7 mouse cellular contexts compared by ENCODE assay signal in genomic region chr6:88897246-88897645, GRCm38 (mm10). TPM values are rescaled to one million over a fixed set of nuclear protein-coding genes. Genes with fewer than 3 reads are reported as not detected.
DNase-seq lines count a peak whose midpoint lies in the region; ATAC-seq and TF ChIP-seq lines count a peak whose summit lies in the region.

No protein-coding gene starts in this region.

- no peaks in the 10 kb centered on the region for H3K9me3 ChIP-seq in lung, embryonic 16.5 days (ENCODE audit: control insufficient read depth, low read length)
- no peaks in the 10 kb centered on the region for H3K9me3 ChIP-seq in forebrain, embryonic 12.5 days
- H3K9me3 ChIP-seq in limb, embryonic 14.5 days (ENCODE audit: control insufficient read depth, low read length): no peaks in the 10 kb centered on the region
- no peaks in the 10 kb centered on the region for H3K9me3 ChIP-seq in stomach, embryonic 15.5 days

- no peak for TF ChIP-seq POLR2A in limb, embryonic 14.5 days (IDR thresholded peaks at IDR 0.05; ENCODE audit: borderline replicate concordance, extremely low read depth, insufficient read depth, insufficient read length)

- peak overlapping the region; percentile 60 for H3K4me3 ChIP-seq in lung, embryonic 16.5 days (ENCODE audit: low read length)
- H3K4me3 ChIP-seq in forebrain, embryonic 12.5 days (replicated peaks): peak overlapping the region; percentile 72
- peak overlapping the region; percentile 78 for H3K4me3 ChIP-seq in limb, embryonic 14.5 days (replicated peaks; ENCODE audit: low read length)
- peak overlapping the region; percentile 63 for H3K4me3 ChIP-seq in stomach, embryonic 15.5 days (replicated peaks)

- H3K4me2 ChIP-seq in lung, embryonic 16.5 days (ENCODE audit: low read depth, low read length): peak overlapping the region; percentile 67
- peak overlapping the region; percentile 77 for H3K4me2 ChIP-seq in forebrain, embryonic 12.5 days
- H3K4me2 ChIP-seq in limb, embryonic 14.5 days (replicated peaks; ENCODE audit: low read depth, low read length, severe bottlenecking): peak overlapping the region; percentile 70
- peak overlapping the region; percentile 74 for H3K4me2 ChIP-seq in stomach, embryonic 15.5 days

- peak overlapping the region; percentile 46 for H3K9ac ChIP-seq in lung, embryonic 16.5 days (ENCODE audit: low read length)
- peak overlapping the region; percentile 54 for H3K9ac ChIP-seq in forebrain, embryonic 12.5 days
- peak overlapping the region; percentile 38 for H3K9ac ChIP-seq in limb, embryonic 14.5 days (ENCODE audit: low read depth, low read length, severe bottlenecking)
- no peak overlapping the region for H3K9ac ChIP-seq in stomach, embryonic 15.5 days

- 38% methylated on average over 7 of the region's 7 CpGs for WGBS in lung, embryonic 16.5 days
- WGBS in forebrain, embryonic 12.5 days: 80% methylated on average over 7 of the region's 7 CpGs
- WGBS in limb, embryonic 14.5 days: 67% methylated on average over 7 of the region's 7 CpGs
- WGBS in stomach, embryonic 15.5 days: 60% methylated on average over 7 of the region's 7 CpGs

- DNase-seq in lung, adult 18-20 months: no peak
- DNase-seq in limb, embryonic 14.5 days (ENCODE audit: low spot score): no peak
- no peak for DNase-seq in gastrocnemius, postnatal 14 days
- no peak for DNase-seq in left cerebral cortex, postnatal 36 days (ENCODE audit: low spot score in 2 of 2)

- H3K4me1 ChIP-seq in lung, embryonic 16.5 days (replicated peaks; ENCODE audit: control insufficient read depth, insufficient read depth, low read length): peaks cover 28% of the 10 kb centered on the region
- peaks cover 31% of the 10 kb centered on the region for H3K4me1 ChIP-seq in forebrain, embryonic 12.5 days
- H3K4me1 ChIP-seq in limb, embryonic 14.5 days (ENCODE audit: control insufficient read depth, insufficient read depth, low read length): peaks cover 15% of the 10 kb centered on the region; the same call in 1 of the 2 replicates
- H3K4me1 ChIP-seq in stomach, embryonic 15.5 days: peaks cover 22% of the 10 kb centered on the region

- peaks cover 32% of the 10 kb centered on the region for H3K36me3 ChIP-seq in lung, embryonic 16.5 days (ENCODE audit: control insufficient read depth, insufficient read depth, low read length)
- H3K36me3 ChIP-seq in forebrain, embryonic 12.5 days (replicated peaks): peaks cover 51% of the 10 kb centered on the region
- H3K36me3 ChIP-seq in limb, embryonic 14.5 days (ENCODE audit: control insufficient read depth, insufficient read depth, low read length): peaks cover 46% of the 10 kb centered on the region
- peaks cover 18% of the 10 kb centered on the region for H3K36me3 ChIP-seq in stomach, embryonic 15.5 days

- intact Hi-C loops in gastrocnemius, postnatal 14 days (cut with DNase I; ENCODE audit: low total_unique reads): no loop called here
- intact Hi-C loops in left cerebral cortex, postnatal 36 days (cut with DNase I): no loop called here

- no peaks in the 10 kb centered on the region for H3K27me3 ChIP-seq in lung, embryonic 16.5 days (ENCODE audit: control insufficient read depth, insufficient read depth, low read depth, low read length)
- H3K27me3 ChIP-seq in forebrain, embryonic 12.5 days: no peaks in the 10 kb centered on the region
- no peaks in the 10 kb centered on the region for H3K27me3 ChIP-seq in limb, embryonic 14.5 days (ENCODE audit: control insufficient read depth, insufficient read depth, low read length)
- no peaks in the 10 kb centered on the region for H3K27me3 ChIP-seq in stomach, embryonic 15.5 days (replicated peaks)

- no peak for ATAC-seq in lung, embryonic 16.5 days (ENCODE audit: low read depth)
- no peak for ATAC-seq in forebrain, embryonic 12.5 days (ENCODE audit: low FRiP score)
- ATAC-seq in limb, embryonic 14.5 days (ENCODE audit: low FRiP score, low read depth): no peak
- ATAC-seq in stomach, embryonic 15.5 days (ENCODE audit: insufficient read depth, low FRiP score, low read depth): no peak

- H3K27ac ChIP-seq in lung, embryonic 16.5 days (ENCODE audit: low read length): no peak overlapping the region
- H3K27ac ChIP-seq in forebrain, embryonic 12.5 days: no peak overlapping the region
- H3K27ac ChIP-seq in limb, embryonic 14.5 days (replicated peaks; ENCODE audit: low read depth, low read length): no peak overlapping the region
- no peak overlapping the region for H3K27ac ChIP-seq in stomach, embryonic 15.5 days

RNA-seq across cellular contexts. Expression of gene Mcm2, which starts 1.3 kb away (rescaled TPM):
- polyA plus RNA-seq in lung, embryonic 16.5 days (2015; fragmentation: Nextera tagmentation; extraction: Ambion mirVana): 119 and 125 TPM in 2 replicates
- polyA plus RNA-seq in forebrain, embryonic 12.5 days (2016; fragmentation: Nextera tagmentation; extraction: Ambion mirVana): 200 and 211 TPM in 2 replicates
- 107 and 122 TPM in 2 replicates for polyA plus RNA-seq in limb, embryonic 14.5 days (2012; rRNA removed)
- 108 and 111 TPM in 2 replicates for polyA plus RNA-seq in limb, embryonic 14.5 days (2014; fragmentation: Nextera tagmentation; extraction: Ambion mirVana)
- polyA plus RNA-seq in stomach, embryonic 15.5 days (2015; fragmentation: Nextera tagmentation; extraction: Ambion mirVana): 105 and 110 TPM in 2 replicates
- 1 to 10 TPM; 5.5 to 9.4 TPM for total RNA-seq in gastrocnemius, postnatal 14 days (2021)
- 1 to 10 TPM; 3.8 to 4.2 TPM for total RNA-seq in left cerebral cortex, postnatal 36 days (2021)

RNA-seq across cellular contexts. Expression of gene Tpra1, which starts 4.8 kb away (rescaled TPM):
- 80.1 and 85.3 TPM in 2 replicates for polyA plus RNA-seq in lung, embryonic 16.5 days (2015; fragmentation: Nextera tagmentation; extraction: Ambion mirVana)
- polyA plus RNA-seq in forebrain, embryonic 12.5 days (2016; fragmentation: Nextera tagmentation; extraction: Ambion mirVana): 49.9 and 60.6 TPM in 2 replicates
- 141 and 190 TPM in 2 replicates for polyA plus RNA-seq in limb, embryonic 14.5 days (2012; rRNA removed)
- 62.2 and 65.7 TPM in 2 replicates for polyA plus RNA-seq in limb, embryonic 14.5 days (2014; fragmentation: Nextera tagmentation; extraction: Ambion mirVana)
- 60.1 and 67.3 TPM in 2 replicates for polyA plus RNA-seq in stomach, embryonic 15.5 days (2015; fragmentation: Nextera tagmentation; extraction: Ambion mirVana)
- total RNA-seq in gastrocnemius, postnatal 14 days (2021): 10 to 100 TPM; 21.5 to 24.1 TPM
- total RNA-seq in left cerebral cortex, postnatal 36 days (2021): 10 to 100 TPM; 38.7 to 49.6 TPM

RNA-seq across cellular contexts. Expression of gene Podxl2, which starts 22.4 kb away (rescaled TPM):
- 27.1 and 35.1 TPM in 2 replicates for polyA plus RNA-seq in lung, embryonic 16.5 days (2015; fragmentation: Nextera tagmentation; extraction: Ambion mirVana)
- polyA plus RNA-seq in forebrain, embryonic 12.5 days (2016; fragmentation: Nextera tagmentation; extraction: Ambion mirVana): 248 and 258 TPM in 2 replicates
- 192 and 242 TPM in 2 replicates for polyA plus RNA-seq in limb, embryonic 14.5 days (2012; rRNA removed)
- 96.2 and 97.2 TPM in 2 replicates for polyA plus RNA-seq in limb, embryonic 14.5 days (2014; fragmentation: Nextera tagmentation; extraction: Ambion mirVana)
- 62.5 and 72.3 TPM in 2 replicates for polyA plus RNA-seq in stomach, embryonic 15.5 days (2015; fragmentation: Nextera tagmentation; extraction: Ambion mirVana)
- total RNA-seq in gastrocnemius, postnatal 14 days (2021): 10 to 100 TPM; 47.1 to 54.4 TPM
- 100 to 1,000 TPM; 181 to 221 TPM for total RNA-seq in left cerebral cortex, postnatal 36 days (2021)

RNA-seq across cellular contexts. Expression of gene Abtb1, which starts 55.5 kb away (rescaled TPM):
- 49.5 and 50.4 TPM in 2 replicates for polyA plus RNA-seq in lung, embryonic 16.5 days (2015; fragmentation: Nextera tagmentation; extraction: Ambion mirVana)
- polyA plus RNA-seq in forebrain, embryonic 12.5 days (2016; fragmentation: Nextera tagmentation; extraction: Ambion mirVana): 23.0 and 23.5 TPM in 2 replicates
- polyA plus RNA-seq in limb, embryonic 14.5 days (2012; rRNA removed): 50.8 and 60.5 TPM in 2 replicates
- 24.9 and 26.1 TPM in 2 replicates for polyA plus RNA-seq in limb, embryonic 14.5 days (2014; fragmentation: Nextera tagmentation; extraction: Ambion mirVana)
- 29.8 and 31.5 TPM in 2 replicates for polyA plus RNA-seq in stomach, embryonic 15.5 days (2015; fragmentation: Nextera tagmentation; extraction: Ambion mirVana)
- total RNA-seq in gastrocnemius, postnatal 14 days (2021): 10 to 100 TPM; 17.8 to 18.2 TPM
- total RNA-seq in left cerebral cortex, postnatal 36 days (2021): 10 to 100 TPM; 43.4 to 45.9 TPM
